Mouse (Mus musculus) forebrain, embryonic 13.5 days (tissue): ENCODE measurements around the gene Acer3. TPM values are rescaled to one million over a fixed set of nuclear protein-coding genes. Genes with fewer than 3 reads are reported as not detected.

ENCODE experiments used
- ATAC-seq: fragments of 200-750 bp; cut with Nextera tagmentation; 2 replicates; pipeline ENCODE4 v1.8.0; 2017
- H3K27ac ChIP-seq: fragments of 300-500 bp; sonication (generic); 2 replicates; pipeline ENCODE4 v1.5.1; 2015; ENCODE audit warnings: inconsistent platforms, mild to moderate bottlenecking, moderate library complexity
- H3K27me3 ChIP-seq: fragments of 300-500 bp; sonication (generic); 2 replicates; pipeline ENCODE4 v1.6.1; 2015; ENCODE audit warnings: mild to moderate bottlenecking, inconsistent platforms
- H3K36me3 ChIP-seq: fragments of 300-500 bp; sonication (generic); 2 replicates; pipeline ENCODE4 v1.6.1; 2015; ENCODE audit warnings: mild to moderate bottlenecking, inconsistent platforms; ENCODE audit not compliant: poor library complexity, severe bottlenecking
- H3K4me1 ChIP-seq: fragments of 300-500 bp; sonication (generic); 2 replicates; pipeline ENCODE4 v1.6.1; 2015; ENCODE audit warnings: inconsistent platforms
- H3K4me2 ChIP-seq: fragments of 300-500 bp; sonication (generic); 2 replicates; pipeline ENCODE4 v1.6.1; 2015; ENCODE audit warnings: inconsistent platforms, mild to moderate bottlenecking, moderate library complexity
- H3K4me3 ChIP-seq: fragments of 300-500 bp; sonication (generic); 2 replicates; pipeline ENCODE4 v1.5.1; 2015; ENCODE audit warnings: mild to moderate bottlenecking, inconsistent platforms
- H3K9ac ChIP-seq: fragments of 300-500 bp; sonication (generic); 2 replicates; pipeline ENCODE4 v1.6.1; 2015; ENCODE audit warnings: mild to moderate bottlenecking, inconsistent platforms
- H3K9me3 ChIP-seq: fragments of 300-500 bp; sonication (generic); replicated peaks from 2 replicates; pipeline ENCODE4 v1.6.1; 2016; ENCODE audit warnings: inconsistent platforms
- WGBS: fragments of 180-500 bp; shearing (Covaris S2); methylation state at CpG from one replicate; pipeline ENCODE4 v1.1.7; 2015; 5-methylcytosine and 5-hydroxymethylcytosine counted together
- polyA plus RNA-seq: library from polyadenylated mRNA; unstranded; fragments of >200 nt; fragmentation: Nextera tagmentation; extraction: Ambion mirVana; gene quantifications from 2 replicates; pipeline ENCODE4 v1.2.1, GENCODE M21; 2015

Gene Acer3
- polyA plus RNA-seq, 1 experiment from 2014 or later = 9.3 TPM

- Histone ChIP-seq H3K4me1 (no peaks in the 10 kb centered on the region), H3K9me3 (no peaks in the 10 kb centered on the region), H3K9ac (no peak overlapping the region), H3K4me3 (no peak overlapping the region), H3K4me2 (no peak overlapping the region), H3K36me3 (no peaks in the 10 kb centered on the region), H3K27me3 (no peaks in the 10 kb centered on the region), H3K27ac (no peak overlapping the region)
- WGBS = 83% methylated on average over 3 of the region's 3 CpGs
- ATAC-seq = peak; percentile 66; the same call in 1 of the 2 replicates
These were observed 84.2 kb downstream of the Acer3 start for GRCm38 (mm10) chr7:98236686-98237359.

- no peak for ATAC-seq
- no peaks in the 10 kb centered on the region for H3K27me3 ChIP-seq
- no peaks in the 10 kb centered on the region for H3K36me3 ChIP-seq
- H3K27ac ChIP-seq = no peak overlapping the region
- no peaks in the 10 kb centered on the region for H3K9me3 ChIP-seq
- no peak overlapping the region for H3K4me2 ChIP-seq
- WGBS = 94% methylated on average over 4 of the region's 4 CpGs
- no peak overlapping the region for H3K4me3 ChIP-seq
- no peaks in the 10 kb centered on the region for H3K4me1 ChIP-seq
- H3K9ac ChIP-seq = no peak overlapping the region
These were observed 97.2 kb downstream of the Acer3 start for GRCm38 (mm10) chr7:98223796-98224195.

GRCm38 (mm10) chr7:98216713-98217112 lies 104.3 kb downstream of the Acer3 start:
- Histone ChIP-seq H3K4me2 (no peak overlapping the region), H3K36me3 (no peaks in the 10 kb centered on the region), H3K27ac (no peak overlapping the region), H3K4me3 (no peak overlapping the region), H3K4me1 (0 out of 2 replicates have a peak, but pooled peaks cover 3% of the 10 kb centered on the region), H3K9ac (no peak overlapping the region), H3K9me3 (no peaks in the 10 kb centered on the region), H3K27me3 (no peaks in the 10 kb centered on the region)
- ATAC-seq = no peak

GRCm38 (mm10) chr7:98202946-98203345 lies 118.1 kb downstream of the Acer3 start:
- Histone ChIP-seq H3K4me3 (no peak overlapping the region), H3K27me3 (no peaks in the 10 kb centered on the region), H3K4me1 (no peaks in the 10 kb centered on the region), H3K27ac (no peak overlapping the region), H3K36me3 (no peaks in the 10 kb centered on the region), H3K9ac (no peak overlapping the region), H3K4me2 (no peak overlapping the region), H3K9me3 (no peaks in the 10 kb centered on the region)
- 90% methylated on average over 4 of the region's 4 CpGs for WGBS
- ATAC-seq = no peak

- H3K4me2 ChIP-seq = no peak overlapping the region
- H3K4me1 ChIP-seq = no peaks in the 10 kb centered on the region
- no peaks in the 10 kb centered on the region for H3K9me3 ChIP-seq
- H3K27ac ChIP-seq = no peak overlapping the region
- H3K4me3 ChIP-seq = no peak overlapping the region
- ATAC-seq = no peak
- peaks cover 10% of the 10 kb centered on the region for H3K27me3 ChIP-seq
- H3K9ac ChIP-seq = no peak overlapping the region
- H3K36me3 ChIP-seq = no peaks in the 10 kb centered on the region
- WGBS = 87% methylated on average over 5 of the region's 5 CpGs
These were observed 119.4 kb downstream of the Acer3 start for GRCm38 (mm10) chr7:98201493-98202028.

- 95% methylated on average over 3 of the region's 3 CpGs for WGBS
- no peak for ATAC-seq
These were observed 120.6 kb downstream of the Acer3 start for GRCm38 (mm10) chr7:98200396-98200795.

GRCm38 (mm10) chr7:98199381-98199780 lies 121.6 kb downstream of the Acer3 start, which contains the start of gene B3gnt6:
B3gnt6 (minus strand) TSS chr7:98199481.
- H3K4me1 ChIP-seq = peaks cover 1% of the 10 kb centered on the region
- no peaks in the 10 kb centered on the region for H3K36me3 ChIP-seq
- ATAC-seq = no peak
- WGBS = 91% methylated on average over 4 of the region's 4 CpGs
- no peaks in the 10 kb centered on the region for H3K9me3 ChIP-seq
- H3K4me3 ChIP-seq = no peak within 1 kb of the TSS
- peaks cover 32% of the 10 kb centered on the region for H3K27me3 ChIP-seq
- no peak within 1 kb of the TSS for H3K9ac ChIP-seq
- no peak within 1 kb of the TSS for H3K27ac ChIP-seq
- no peak within 1 kb of the TSS for H3K4me2 ChIP-seq

More at GRCm38 (mm10) chr7:98200396-98200795, 120.6 kb downstream of the Acer3 start:
- Histone ChIP-seq H3K9ac (no peak overlapping the region), H3K4me3 (no peak overlapping the region), H3K4me1 (no peaks in the 10 kb centered on the region), H3K9me3 (no peaks in the 10 kb centered on the region), H3K27me3 (peaks cover 21% of the 10 kb centered on the region), H3K27ac (no peak overlapping the region), H3K36me3 (no peaks in the 10 kb centered on the region), H3K4me2 (no peak overlapping the region)

- peaks cover 15% of the 10 kb centered on the region for H3K4me1 ChIP-seq
- H3K4me2 ChIP-seq = no peak overlapping the region
- 51% methylated on average over 10 of the region's 10 CpGs for WGBS
- H3K36me3 ChIP-seq = no peaks in the 10 kb centered on the region
- no peak overlapping the region for H3K4me3 ChIP-seq
- H3K9ac ChIP-seq = no peak overlapping the region
- H3K27me3 ChIP-seq = peaks cover 70% of the 10 kb centered on the region
- H3K9me3 ChIP-seq = no peaks in the 10 kb centered on the region
- no peak overlapping the region for H3K27ac ChIP-seq
- no peak for ATAC-seq
These were observed 125.7 kb downstream of the Acer3 start for GRCm38 (mm10) chr7:98195151-98195801.

- Histone ChIP-seq H3K36me3 (no peaks in the 10 kb centered on the region), H3K9ac (peak overlapping the region; percentile 61), H3K9me3 (no peaks in the 10 kb centered on the region), H3K27ac (no peak overlapping the region), H3K27me3 (peaks cover 80% of the 10 kb centered on the region), H3K4me3 (peak overlapping the region; percentile 46), H3K4me1 (peaks cover 20% of the 10 kb centered on the region), H3K4me2 (peak overlapping the region; percentile 90)
- 1% methylated on average over 61 of the region's 61 CpGs for WGBS
- peak; percentile 67 for ATAC-seq
These were observed 126.8 kb downstream of the Acer3 start for GRCm38 (mm10) chr7:98194026-98194792.

- ATAC-seq = peak; percentile 79
- Histone ChIP-seq H3K4me1 (peaks cover 20% of the 10 kb centered on the region), H3K4me3 (peak overlapping the region; percentile 46), H3K9me3 (no peaks in the 10 kb centered on the region), H3K4me2 (peak overlapping the region; percentile 90), H3K36me3 (no peaks in the 10 kb centered on the region), H3K27ac (no peak overlapping the region), H3K27me3 (peaks cover 87% of the 10 kb centered on the region), H3K9ac (peak overlapping the region; percentile 61)
- 2% methylated on average over 36 of the region's 36 CpGs for WGBS
These were observed 127.4 kb downstream of the Acer3 start for GRCm38 (mm10) chr7:98193515-98194025.

GRCm38 (mm10) chr7:98191571-98192250 lies 129.3 kb downstream of the Acer3 start:
- Histone ChIP-seq H3K27me3 (peaks cover 82% of the 10 kb centered on the region), H3K9ac (no peak overlapping the region)
- 69% methylated on average over 17 of the region's 17 CpGs for WGBS

More at GRCm38 (mm10) chr7:98191571-98192250, 129.3 kb downstream of the Acer3 start:
- ATAC-seq = no peak
- Histone ChIP-seq H3K4me3 (no peak overlapping the region), H3K9me3 (no peaks in the 10 kb centered on the region), H3K4me2 (no peak overlapping the region), H3K27ac (no peak overlapping the region), H3K36me3 (no peaks in the 10 kb centered on the region), H3K4me1 (peaks cover 27% of the 10 kb centered on the region)
